Mouse (Mus musculus) midbrain, postnatal 0 days (tissue): ENCODE measurements at regions not wholly inside any gene's neighbourhood (a gene's known extent, or its start where the extent isn't known, plus 50 kb on each side); places are given as distances from the start of the nearest gene placed in this dataset.

Experiments
- ATAC-seq: fragments of 200-750 bp; cut with Nextera tagmentation; 2 replicates; pipeline ENCODE4 v1.8.0; 2017; ENCODE audit warnings: moderate number of reproducible peaks, mild to moderate bottlenecking, moderate TSS enrichment, moderate library complexity; ENCODE audit not compliant: low FRiP score
- DNase-seq: peaks from one replicate; pipeline ENCODE4 v3.0.0-alpha.2; 2015; ENCODE audit warnings: low spot score
- H3K27ac ChIP-seq: fragments of 300-500 bp; sonication (generic); 2 replicates; pipeline ENCODE4 v1.5.1; 2014; ENCODE audit warnings: low read depth, mild to moderate bottlenecking, low read length, mixed read lengths
- H3K27me3 ChIP-seq: fragments of 300-500 bp; sonication (generic); 2 replicates; pipeline ENCODE4 v1.6.1; 2014; ENCODE audit warnings: low read length, control low read depth, mixed read lengths; ENCODE audit not compliant: insufficient read depth
- H3K36me3 ChIP-seq: fragments of 300-500 bp; sonication (generic); 2 replicates; pipeline ENCODE4 v1.6.1; 2014; ENCODE audit warnings: low read length, control low read depth, mixed read lengths; ENCODE audit not compliant: insufficient read depth
- H3K4me1 ChIP-seq: fragments of 300-500 bp; sonication (generic); 2 replicates; pipeline ENCODE4 v1.6.1; 2014; ENCODE audit warnings: mild to moderate bottlenecking, control low read depth, antibody characterized with exemption, low read length, mixed read lengths; ENCODE audit not compliant: insufficient read depth
- H3K4me2 ChIP-seq: fragments of 300-500 bp; sonication (generic); 2 replicates; pipeline ENCODE4 v1.6.1; 2014; ENCODE audit warnings: low read depth, mild to moderate bottlenecking, low read length, mixed read lengths; ENCODE audit not compliant: poor library complexity, severe bottlenecking
- H3K4me3 ChIP-seq: fragments of 300-500 bp; sonication (generic); 2 replicates; pipeline ENCODE4 v1.5.1; 2014; ENCODE audit warnings: low read depth, mild to moderate bottlenecking, low read length, moderate library complexity
- H3K9ac ChIP-seq: fragments of 300-500 bp; sonication (generic); replicated peaks from 2 replicates; pipeline ENCODE4 v1.6.1; 2014; ENCODE audit warnings: mild to moderate bottlenecking, low read length, moderate library complexity, mixed read lengths; ENCODE audit not compliant: poor library complexity, severe bottlenecking
- H3K9me3 ChIP-seq: fragments of 300-500 bp; sonication (generic); 2 replicates; pipeline ENCODE4 v1.6.1; 2016; ENCODE audit warnings: low read length, control low read depth
- CTCF ChIP-seq: IDR thresholded peaks from 2 replicates; pipeline ENCODE4 v1.5.1; 2016; ENCODE audit warnings: antibody characterized with exemption, mild to moderate bottlenecking
- whole genome bisulfite sequencing: fragments of 180-500 bp; shearing (Covaris S2); extraction: QIAGEN DNeasy Blood & Tissue Kit; methylation state at CpG from one replicate; pipeline ENCODE4 v1.1.7; 2014; 5-methylcytosine and 5-hydroxymethylcytosine counted together

GRCm38 (mm10) chr6:143443446-143443845 is 276.4 kb downstream of the Etnk1 start:
- Histone ChIP-seq H3K4me3 (no peak overlapping the region), H3K4me1 (no peaks in the 10 kb centered on the region), H3K27ac (no peak overlapping the region), H3K4me2 (no peak overlapping the region), H3K9me3 (no peaks in the 10 kb centered on the region), H3K27me3 (no peaks in the 10 kb centered on the region), H3K36me3 (no peaks in the 10 kb centered on the region), H3K9ac (no peak overlapping the region)
- DNase-seq (no peak), ATAC-seq (no peak)
- 95% methylated on average over 6 of the region's 6 CpGs for WGBS
- no peak for TF ChIP-seq CTCF

- WGBS = 83% methylated on average over 3 of the region's 3 CpGs
- DNase-seq (no peak), ATAC-seq (no peak)
- Histone ChIP-seq H3K27me3 (no peaks in the 10 kb centered on the region), H3K36me3 (no peaks in the 10 kb centered on the region), H3K4me2 (no peak overlapping the region), H3K9ac (no peak overlapping the region), H3K4me1 (no peaks in the 10 kb centered on the region), H3K4me3 (no peak overlapping the region), H3K9me3 (no peaks in the 10 kb centered on the region), H3K27ac (no peak overlapping the region)
- TF ChIP-seq CTCF = no peak
Measured at GRCm38 (mm10) chr6:143444782-143445181, 277.8 kb downstream of the Etnk1 start.

- Histone ChIP-seq H3K9me3 (no peaks in the 10 kb centered on the region), H3K27me3 (no peaks in the 10 kb centered on the region), H3K9ac (no peak overlapping the region), H3K4me1 (no peaks in the 10 kb centered on the region), H3K27ac (no peak overlapping the region), H3K4me2 (no peak overlapping the region), H3K36me3 (no peaks in the 10 kb centered on the region), H3K4me3 (no peak overlapping the region)
- 84% methylated on average over 13 of the region's 13 CpGs for WGBS
- ATAC-seq (no peak), DNase-seq (no peak)
- no peak for TF ChIP-seq CTCF
Measured at GRCm38 (mm10) chr6:143445834-143446552, 279.0 kb downstream of the Etnk1 start.

- H3K4me3 ChIP-seq = no peak overlapping the region
- 63% methylated on average over 5 of the region's 5 CpGs for WGBS
- H3K27me3 ChIP-seq = no peaks in the 10 kb centered on the region
- no peak overlapping the region for H3K9ac ChIP-seq
- ATAC-seq (no peak), DNase-seq (no peak)
- H3K9me3 ChIP-seq = no peaks in the 10 kb centered on the region
- no peaks in the 10 kb centered on the region for H3K36me3 ChIP-seq
- no peaks in the 10 kb centered on the region for H3K4me1 ChIP-seq
- no peak overlapping the region for H3K27ac ChIP-seq
- H3K4me2 ChIP-seq = no peak overlapping the region
- no peak for TF ChIP-seq CTCF
Measured at GRCm38 (mm10) chr6:143447060-143447459, 280.0 kb downstream of the Etnk1 start.

GRCm38 (mm10) chr6:143449071-143449470 is 282.1 kb downstream of the Etnk1 start:
- Histone ChIP-seq H3K9me3 (no peaks in the 10 kb centered on the region), H3K36me3 (no peaks in the 10 kb centered on the region), H3K4me1 (no peaks in the 10 kb centered on the region), H3K9ac (no peak overlapping the region), H3K27me3 (no peaks in the 10 kb centered on the region), H3K27ac (no peak overlapping the region), H3K4me3 (no peak overlapping the region), H3K4me2 (no peak overlapping the region)
- DNase-seq (no peak), ATAC-seq (no peak)
- WGBS = 76% methylated on average over 4 of the region's 4 CpGs
- no peak for TF ChIP-seq CTCF

GRCm38 (mm10) chr6:143451869-143452268 is 284.8 kb downstream of the Etnk1 start:
- 93% methylated on average over 6 of the region's 6 CpGs for WGBS
- DNase-seq (no peak), ATAC-seq (no peak)

More at GRCm38 (mm10) chr6:143451869-143452268, 284.8 kb downstream of the Etnk1 start:
- Histone ChIP-seq H3K4me3 (no peak overlapping the region), H3K27me3 (no peaks in the 10 kb centered on the region), H3K9me3 (no peaks in the 10 kb centered on the region), H3K9ac (no peak overlapping the region), H3K36me3 (no peaks in the 10 kb centered on the region), H3K4me2 (no peak overlapping the region), H3K4me1 (no peaks in the 10 kb centered on the region), H3K27ac (no peak overlapping the region)
- no peak for TF ChIP-seq CTCF
